Mouse (Mus musculus): Measurements from ENCODE around the gene Itgb1bp1.

DNA sequence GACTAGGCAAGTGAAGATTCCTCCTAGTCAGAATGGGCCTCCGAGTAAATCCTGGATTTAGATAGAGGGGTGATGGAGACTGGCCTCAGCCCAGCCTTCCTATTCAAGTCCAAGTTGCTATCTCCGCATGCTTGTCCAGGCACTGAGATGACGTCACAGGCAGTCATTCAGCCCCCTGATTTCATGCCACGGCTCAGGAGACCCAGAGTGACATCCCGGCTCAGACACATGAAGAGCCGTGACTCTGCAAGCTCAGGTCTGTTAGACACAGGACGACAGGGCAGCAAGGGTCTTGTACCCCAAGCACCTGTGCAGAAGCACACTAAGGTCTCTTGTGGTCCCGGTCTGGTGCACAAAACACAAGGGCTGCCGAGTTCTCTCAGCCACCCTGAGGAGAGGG is 36.8 kb upstream of the Itgb1bp1 start:
- TF ChIP-seq CTCF (conservative IDR thresholded peaks at IDR 0.05; ENCODE audit: insufficient read depth, insufficient read length, low read depth, low read length) (no peak), POLR2A (IDR thresholded peaks at IDR 0.05; ENCODE audit: low read depth, low read length) (no peak)
